Mouse (Mus musculus) neutrophil, adult 5-6 weeks (primary cell): ENCODE measurements around the gene Elovl2. TPM values are rescaled to one million over a fixed set of nuclear protein-coding genes. Genes with fewer than 3 reads are reported as not detected.
"Not testable (repeated sequence)": the region's sequence is repeated elsewhere in the genome, so short reads cannot be mapped to it uniquely, and the experiment has no call there.

ENCODE experiments used
- ATAC-seq: fragments of 151-379, 151-347 bp; 2 replicates; pipeline ENCODE4 v1.8.0; 2017; ENCODE audit warnings: mild to moderate bottlenecking, moderate TSS enrichment; ENCODE audit not compliant: insufficient number of reproducible peaks, poor library complexity, low FRiP score, severe bottlenecking; ENCODE audit errors: extremely low read depth
- total RNA-seq: library from RNA; stranded (forward); fragments of 200-1000 nt; gene quantifications from 2 replicates; pipeline ENCODE4 v1.2.3, GENCODE M21; 2017

The Elovl2 gene
- total RNA-seq, result not detected in 2 replicates

DNA sequence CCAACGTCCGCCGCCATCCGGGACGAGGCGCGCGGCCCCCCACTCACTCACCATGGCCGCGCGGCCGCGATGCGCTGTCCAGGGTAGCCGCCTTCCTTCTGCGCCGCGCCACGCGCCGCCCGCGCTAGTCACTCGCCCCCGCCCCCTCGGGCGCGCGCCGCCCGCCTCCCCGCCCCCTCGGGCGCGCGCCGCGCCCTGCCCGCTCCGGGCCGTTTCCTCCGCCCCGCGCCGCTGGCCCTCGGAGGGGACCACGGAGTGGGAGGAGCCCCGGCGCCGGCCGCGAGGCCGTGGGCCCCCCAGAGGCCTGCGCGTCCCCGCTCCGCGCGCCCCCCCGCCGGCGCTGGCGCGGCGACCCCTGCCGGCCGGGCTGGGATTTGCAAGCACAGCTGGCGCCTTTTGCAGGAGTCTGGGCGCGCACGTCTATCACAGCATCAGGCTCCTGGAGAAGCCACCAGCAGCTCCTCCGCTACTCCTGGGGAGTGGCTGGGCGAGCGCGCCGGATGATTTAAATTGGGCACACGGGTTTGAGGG, at the start of gene Elovl2:
Gene Elovl2 (minus strand): TSS at position 102 of the 531 bp plus-strand sequence.
- no peak for ATAC-seq

- no peak for ATAC-seq
Observed at GRCm38 (mm10) chr13:41267827-41268408, 47.7 kb upstream of the Elovl2 start.

DNA sequence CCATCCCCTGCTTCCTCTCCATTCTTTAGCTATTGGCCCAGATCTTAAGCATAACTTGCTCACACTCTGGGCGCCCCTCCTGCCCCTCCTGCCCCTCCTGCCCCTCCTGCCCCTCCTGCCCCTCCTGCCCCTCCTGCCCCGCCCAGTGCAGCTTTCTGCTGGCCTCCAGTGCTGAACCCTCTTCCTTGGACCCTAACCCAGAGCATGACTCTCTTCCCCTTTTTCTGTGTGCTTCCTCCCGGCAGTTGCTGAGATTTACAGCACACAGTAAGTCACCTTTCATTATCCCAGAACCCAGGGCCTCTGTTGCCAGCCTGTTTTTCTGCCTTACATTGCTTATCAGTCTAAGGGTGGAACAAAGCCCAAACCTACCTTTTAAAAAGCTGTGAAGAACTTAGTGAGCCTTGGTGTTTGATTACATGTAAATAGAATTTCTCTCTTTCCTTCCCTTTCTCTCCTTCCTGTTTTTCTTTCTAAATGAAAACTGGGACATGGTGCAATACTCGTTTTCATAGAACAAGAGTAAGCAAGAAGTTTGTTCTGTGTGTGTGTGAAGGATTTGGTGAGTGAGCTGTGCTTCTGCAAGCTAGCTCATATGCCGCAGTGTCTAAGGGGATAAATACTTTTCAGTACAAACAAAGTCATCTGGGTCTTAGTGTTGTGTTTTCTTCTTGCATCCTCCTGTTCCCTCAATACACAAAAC, 43.2 kb upstream of the Elovl2 start:
- no peak for ATAC-seq

DNA sequence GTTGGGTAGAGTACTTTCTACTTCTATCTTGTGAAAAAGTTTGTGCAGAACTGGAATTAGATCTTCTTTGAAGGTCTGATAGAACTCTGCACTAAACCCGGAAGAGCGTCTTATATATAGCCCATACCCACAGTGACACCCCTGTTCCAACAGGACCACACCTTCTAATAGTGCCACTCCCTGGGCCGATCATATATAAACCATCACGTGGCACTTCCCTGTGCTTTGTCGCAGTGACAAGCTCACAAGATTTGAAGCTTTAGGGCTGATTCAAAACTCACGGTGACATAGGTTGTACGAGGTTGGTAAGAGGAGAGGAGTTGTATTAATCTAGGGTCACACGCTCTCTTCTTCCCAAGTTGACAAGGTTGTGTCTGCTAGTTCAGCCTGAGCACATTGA, 41.4 kb upstream of the Elovl2 start:
- not testable (repeated sequence) for ATAC-seq

DNA sequence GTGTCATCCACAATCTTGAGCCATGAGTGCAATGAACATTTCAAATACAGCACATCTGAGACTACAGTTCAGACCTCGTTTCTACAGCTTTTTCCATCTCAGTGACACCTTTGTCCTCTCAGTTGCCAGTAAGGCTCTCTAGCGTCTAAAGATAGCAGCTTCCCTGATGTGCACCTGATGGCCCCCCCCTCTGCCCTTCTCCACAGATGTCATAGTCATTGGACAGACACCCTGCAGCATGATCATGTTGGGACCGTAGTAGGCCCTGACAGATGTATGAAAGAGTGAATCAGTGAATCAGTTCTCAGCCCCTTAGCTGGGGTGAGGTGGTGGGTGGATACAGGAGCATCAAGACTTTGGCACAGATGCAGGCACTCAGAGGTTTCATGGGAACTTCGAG, 37.6 kb upstream of the Elovl2 start:
- no peak for ATAC-seq

GRCm38 (mm10) chr13:41256962-41257361, 36.8 kb upstream of the Elovl2 start:
- ATAC-seq, result no peak

DNA sequence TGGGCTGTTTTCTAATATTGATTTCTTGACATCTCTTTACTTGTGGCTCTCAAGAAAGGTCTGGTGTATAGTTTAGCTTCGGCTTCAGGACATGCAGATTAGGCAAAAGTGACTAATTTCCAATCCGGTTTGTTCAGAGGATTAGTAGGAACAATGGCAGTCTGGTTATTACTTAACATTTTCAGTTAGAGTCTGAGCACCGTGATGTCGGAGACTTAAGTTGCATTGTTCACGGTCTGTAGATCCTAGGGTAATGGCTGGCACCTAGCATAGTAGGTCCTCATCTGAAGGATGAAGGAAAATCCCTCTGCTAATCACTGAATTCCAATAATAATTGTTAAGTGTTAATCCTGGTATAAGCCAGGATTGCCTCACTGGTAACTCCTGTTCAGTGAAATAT, 35.9 kb upstream of the Elovl2 start:
- ATAC-seq, result no peak

DNA sequence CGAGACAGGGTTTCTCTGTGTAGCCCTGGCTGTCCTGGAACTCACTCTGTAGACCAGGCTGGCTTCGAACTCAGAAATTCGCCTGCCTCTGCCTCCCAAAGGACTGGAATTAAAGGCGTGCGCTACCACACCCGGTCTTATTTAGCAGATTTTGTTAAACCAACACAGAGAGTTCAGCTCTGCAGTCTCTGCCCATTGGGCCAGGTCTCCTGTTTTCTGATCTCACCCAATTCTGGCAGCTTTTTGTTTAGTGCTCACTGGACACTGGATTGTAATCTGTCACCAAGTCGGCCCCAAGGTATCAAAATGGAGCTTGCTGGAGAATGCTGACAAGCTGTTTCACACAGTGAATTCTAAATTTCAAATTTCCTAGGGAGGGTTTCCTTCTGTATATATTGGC, 32.5 kb upstream of the Elovl2 start:
- ATAC-seq, result no peak

DNA sequence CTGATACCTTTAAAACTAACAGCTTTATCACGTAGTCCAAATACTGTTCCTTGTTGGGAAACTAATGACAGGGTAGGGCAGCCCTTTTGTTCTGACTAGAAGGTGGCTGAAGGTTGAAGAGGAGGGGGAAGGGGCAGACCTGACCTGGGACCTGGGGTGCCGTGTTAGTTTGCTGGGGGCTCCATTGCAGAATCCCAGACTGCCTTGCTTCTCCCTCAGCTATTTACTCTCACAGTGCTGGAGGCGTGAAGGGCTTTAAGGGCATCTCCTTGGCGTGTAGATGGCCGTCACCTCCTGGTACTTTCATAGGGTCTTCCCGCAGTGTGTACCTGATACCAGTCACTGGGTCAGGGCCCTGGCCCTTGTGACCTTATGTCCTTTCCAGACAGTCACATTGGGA, 31.9 kb upstream of the Elovl2 start:
- ATAC-seq, result no peak

DNA sequence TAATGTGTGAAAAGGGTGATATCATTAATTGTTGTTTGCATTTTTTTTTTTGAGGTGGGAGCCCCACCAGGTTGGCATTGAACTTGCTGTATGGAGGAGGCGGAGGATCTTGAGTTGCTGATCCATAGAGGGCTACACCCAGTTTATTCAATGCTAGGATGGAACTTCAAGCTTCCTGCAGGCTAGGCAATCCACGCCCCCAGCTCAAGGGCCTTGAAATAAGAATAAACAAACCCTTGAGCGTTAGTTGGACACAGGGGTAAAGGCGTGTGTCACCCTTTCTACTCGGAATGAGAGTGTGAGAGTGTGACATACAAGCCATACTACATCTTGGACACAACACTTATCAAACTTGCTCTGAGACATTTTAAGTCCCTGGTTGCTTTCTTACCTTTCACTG, 31.5 kb upstream of the Elovl2 start:
- ATAC-seq, result no peak

DNA sequence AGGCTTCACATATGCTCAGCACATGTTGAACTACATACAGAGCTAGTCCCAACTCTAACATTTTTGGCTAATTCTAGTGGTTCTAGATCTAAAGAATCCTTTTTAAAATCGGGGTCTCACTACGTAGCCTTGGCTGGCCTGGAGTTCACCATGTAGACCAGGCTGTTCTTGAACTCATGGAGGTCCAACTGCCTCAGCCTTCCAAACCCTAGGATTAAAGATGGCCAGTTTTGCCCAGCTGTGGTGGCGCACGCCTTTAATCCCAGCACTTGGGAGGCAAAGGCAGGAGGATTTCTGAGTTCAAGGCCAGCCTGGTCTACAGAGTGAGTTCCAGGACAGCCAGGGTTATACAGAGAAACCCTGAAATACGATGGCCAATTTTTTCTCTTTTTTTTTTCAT, 31.0 kb upstream of the Elovl2 start:
- ATAC-seq, result not testable (repeated sequence)

- ATAC-seq, result no peak
Observed at GRCm38 (mm10) chr13:41250318-41250981, 30.2 kb upstream of the Elovl2 start.

DNA sequence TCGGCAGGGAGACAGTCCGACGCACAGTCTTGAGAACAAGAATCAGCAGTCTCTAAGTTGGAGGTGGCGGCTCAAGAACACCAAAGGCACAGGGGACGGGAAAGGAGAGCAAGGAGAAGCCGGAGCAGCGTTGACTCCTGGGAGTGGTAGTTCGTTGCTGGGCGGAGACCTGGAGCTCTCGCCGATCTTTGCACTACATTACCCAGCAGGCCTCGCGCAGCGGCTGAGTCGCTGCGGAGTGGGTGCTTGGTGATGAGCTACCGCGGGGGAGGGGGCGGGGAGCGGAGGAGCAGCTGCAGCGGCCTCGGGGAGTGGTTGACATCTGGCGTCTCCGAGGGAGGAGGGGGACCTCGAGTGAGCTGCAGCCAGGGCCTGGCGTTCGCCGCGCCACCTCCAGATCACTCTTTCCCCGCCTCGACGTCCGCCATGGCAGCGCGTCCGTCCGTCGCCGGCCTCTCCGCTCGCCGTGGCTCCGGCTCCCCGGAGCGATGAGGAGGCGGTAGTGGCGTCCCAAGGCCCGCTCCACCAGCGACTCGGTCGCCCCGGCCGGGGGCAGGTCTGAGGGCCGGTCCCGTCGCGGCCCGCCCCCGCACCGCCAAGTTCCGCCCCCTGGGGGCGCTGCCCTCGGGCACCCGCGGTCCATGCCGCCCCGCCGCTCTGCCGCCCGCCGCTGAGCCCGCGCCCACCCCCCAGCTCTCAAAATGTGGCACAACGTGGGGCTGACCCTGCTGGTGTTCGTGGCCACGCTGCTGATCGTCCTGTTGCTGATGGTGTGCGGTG, 29.5 kb upstream of the Elovl2 start, which contains the start of gene Smim13:
Gene Smim13 (plus strand): TSS at position 307 of the 780 bp plus-strand sequence.
- ATAC-seq, result peak; percentile 97

DNA sequence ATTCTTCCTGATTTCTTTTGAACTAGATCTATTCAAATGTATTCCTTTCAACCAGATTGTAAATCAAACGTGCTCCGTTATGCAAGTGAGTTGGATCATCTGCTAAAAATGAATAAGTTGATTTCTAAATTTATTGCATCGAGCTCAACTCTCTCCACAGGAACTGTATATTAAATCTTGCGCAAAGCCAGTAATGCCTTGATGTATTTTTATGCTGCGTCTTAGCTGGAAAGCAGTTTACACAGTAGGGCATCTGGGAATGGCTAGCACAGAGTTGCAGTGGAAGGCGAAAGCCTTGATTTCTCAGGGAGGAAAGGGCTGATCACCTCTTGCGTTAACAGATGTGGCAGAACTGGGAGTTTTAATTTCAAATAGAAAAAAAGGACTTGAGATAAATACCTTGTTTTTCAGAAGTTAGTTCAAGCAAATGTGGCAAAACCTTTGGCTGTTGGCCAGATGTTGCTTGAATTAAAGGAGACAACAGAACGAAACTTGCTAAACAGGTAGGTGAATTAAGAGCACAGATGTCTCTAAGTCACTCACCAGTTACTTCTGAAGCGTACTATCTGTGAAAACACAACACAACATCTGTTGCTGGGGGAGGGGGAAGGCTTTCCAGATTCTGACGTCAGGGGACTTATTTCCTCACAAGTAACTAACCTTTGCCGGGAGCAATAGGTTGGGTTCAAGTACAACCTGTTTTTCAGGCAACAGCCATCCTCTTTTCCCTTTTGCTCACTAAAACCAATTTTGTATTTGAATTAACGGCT, 28.7 kb upstream of the Elovl2 start:
- no peak for ATAC-seq

DNA sequence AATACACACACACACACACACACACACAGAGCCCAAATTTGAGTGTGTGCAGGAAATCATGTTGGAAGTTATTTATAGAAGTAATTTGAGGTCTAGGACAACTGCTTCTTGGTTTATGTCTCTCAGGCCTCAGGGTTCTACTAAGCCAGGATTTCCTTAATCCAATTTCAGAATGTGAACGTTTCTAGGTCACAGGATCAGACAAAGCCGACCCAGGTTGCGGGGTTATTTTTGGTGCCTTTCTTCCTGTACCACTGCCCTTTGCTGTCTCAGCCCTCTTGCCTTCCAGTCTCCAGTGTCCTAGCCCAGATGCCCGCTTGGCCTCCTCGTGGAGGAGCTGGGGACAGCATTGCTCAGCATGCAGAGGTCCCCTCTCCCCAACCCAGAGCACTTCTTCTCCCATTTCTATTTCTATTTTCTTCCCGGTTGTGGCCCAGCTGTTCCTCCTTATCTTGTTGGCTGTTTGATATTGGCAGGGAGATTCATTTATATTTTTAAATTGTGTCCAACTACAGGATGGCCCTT, 24.2 kb upstream of the Elovl2 start:
- no peak for ATAC-seq

- ATAC-seq, result no peak
Observed at GRCm38 (mm10) chr13:41241557-41241956, 21.4 kb upstream of the Elovl2 start.

DNA sequence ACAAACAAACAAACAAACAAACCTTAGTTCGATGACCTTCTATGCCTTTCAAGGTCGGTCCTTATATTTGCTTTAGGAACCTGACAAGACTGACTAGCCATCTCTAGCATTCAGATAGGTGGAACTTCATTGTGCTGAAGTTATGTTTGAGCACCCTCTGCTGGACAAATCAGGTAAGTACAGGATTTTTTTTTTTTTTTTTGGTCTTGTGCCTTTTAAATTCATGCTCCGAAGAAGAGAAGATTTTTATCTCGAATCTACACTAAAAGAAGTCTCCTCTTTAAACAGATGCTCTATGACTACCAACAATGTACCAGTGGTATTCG, 18.6 kb upstream of the Elovl2 start:
- ATAC-seq, result peak; percentile 71; the same call in 1 of the 2 replicates

GRCm38 (mm10) chr13:41238035-41238804, 18.0 kb upstream of the Elovl2 start:
- no peak for ATAC-seq
